Mouse (Mus musculus) stomach, postnatal 0 days (tissue): ENCODE measurements around the gene Kcna1.

Experiments used
- CTCF ChIP-seq: IDR thresholded peaks from 2 replicates; pipeline ENCODE4 v1.5.1; 2016; ENCODE audit warnings: antibody characterized with exemption, low read depth, mild to moderate bottlenecking, moderate library complexity
- EP300 ChIP-seq: optimal IDR thresholded peaks from 2 replicates; pipeline ENCODE3; 2016; ENCODE audit warnings: antibody characterized with exemption

GRCm38 (mm10) chr6:126653561-126653960 is 7.4 kb upstream of the Kcna1 start:
- TF ChIP-seq CTCF (no peak), EP300 (no peak)
